Mouse (Mus musculus): ENCODE measurements around the gene Ppfia1. TPM values are rescaled to one million over a fixed set of nuclear protein-coding genes. Genes with fewer than 3 reads are reported as not detected.

The Ppfia1 gene
- polyA plus RNA-seq, 1 experiment from 2014 or later, result 12.8 TPM

DNA sequence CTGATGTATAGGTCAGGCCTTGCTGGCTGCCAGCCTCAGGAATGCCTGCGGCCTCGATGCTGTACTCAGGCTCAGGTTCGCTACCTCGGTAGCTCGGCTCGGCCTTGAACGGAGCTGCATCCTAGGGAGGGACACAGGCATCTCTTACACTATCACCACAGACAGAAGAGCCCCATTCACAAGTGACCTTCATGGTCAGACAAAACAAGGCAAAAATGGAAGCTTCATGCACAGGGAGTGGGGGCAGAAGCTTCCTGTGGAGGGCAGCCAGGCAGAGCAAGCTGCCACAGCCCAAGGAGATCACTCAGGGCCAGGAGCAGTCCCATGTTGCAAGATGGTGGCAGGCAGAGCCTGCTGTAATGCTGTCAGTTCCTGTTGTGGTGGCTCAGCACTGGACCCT, 114.7 kb downstream of the Ppfia1 start:
- H3K9me3 ChIP-seq (ENCODE audit: control insufficient read depth, low read length), result no peaks in the 10 kb centered on the region
- H3K36me3 ChIP-seq (ENCODE audit: control insufficient read depth, insufficient read depth, low read length), result peaks cover 49% of the 10 kb centered on the region
- no peak overlapping the region for H3K4me3 ChIP-seq (ENCODE audit: low read length)
- WGBS, result 96% methylated on average over 7 of the region's 7 CpGs
- H3K27ac ChIP-seq (ENCODE audit: low read depth, low read length), result no peak overlapping the region
- no peak overlapping the region for H3K4me2 ChIP-seq (ENCODE audit: low read length)
- no peak for ATAC-seq
- H3K9ac ChIP-seq (ENCODE audit: low read depth, low read length), result no peak overlapping the region
- H3K4me1 ChIP-seq (ENCODE audit: control insufficient read depth, insufficient read depth, low read depth, low read length), result no peaks in the 10 kb centered on the region
- H3K27me3 ChIP-seq (replicated peaks; ENCODE audit: control insufficient read depth, insufficient read depth, low read length), result no peaks in the 10 kb centered on the region

DNA sequence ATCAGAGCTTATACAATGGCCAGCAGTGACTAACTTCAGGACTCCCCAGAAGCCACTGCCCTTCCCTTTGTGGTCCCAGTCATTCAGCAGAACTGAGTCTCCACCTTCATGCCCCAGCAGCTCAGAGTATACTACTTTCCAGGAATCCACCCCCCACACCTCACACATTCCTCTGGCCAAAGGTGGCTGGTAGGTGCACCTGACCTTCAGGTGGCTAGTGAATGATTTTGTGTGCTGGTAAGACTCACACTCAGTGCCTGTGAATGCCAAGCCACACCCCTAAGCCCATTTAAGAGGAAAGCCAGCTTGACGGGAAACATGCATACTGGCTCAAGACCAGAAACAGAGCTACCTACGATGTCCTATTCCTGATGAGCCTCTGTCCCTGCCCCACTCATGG, 120.6 kb downstream of the Ppfia1 start:
- no peaks in the 10 kb centered on the region for H3K27me3 ChIP-seq (replicated peaks; ENCODE audit: control insufficient read depth, insufficient read depth, low read length)
- no peaks in the 10 kb centered on the region for H3K4me1 ChIP-seq (ENCODE audit: control insufficient read depth, insufficient read depth, low read depth, low read length)
- H3K9ac ChIP-seq (ENCODE audit: low read depth, low read length), result no peak overlapping the region
- peaks cover 19% of the 10 kb centered on the region for H3K36me3 ChIP-seq (ENCODE audit: control insufficient read depth, insufficient read depth, low read length)
- H3K4me2 ChIP-seq (ENCODE audit: low read length), result no peak overlapping the region
- no peak overlapping the region for H3K4me3 ChIP-seq (ENCODE audit: low read length)
- H3K27ac ChIP-seq (ENCODE audit: low read depth, low read length), result no peak overlapping the region
- 74% methylated on average over 2 of the region's 2 CpGs for WGBS
- ATAC-seq, result no peak
- H3K9me3 ChIP-seq (ENCODE audit: control insufficient read depth, low read length), result no peaks in the 10 kb centered on the region

- no peak overlapping the region for H3K4me2 ChIP-seq (ENCODE audit: low read length)
- no peak overlapping the region for H3K9ac ChIP-seq (ENCODE audit: low read depth, low read length)
- WGBS, result 85% methylated on average over 3 of the region's 3 CpGs
- no peaks in the 10 kb centered on the region; the same call in 1 of the 2 replicates for H3K27me3 ChIP-seq (replicated peaks; ENCODE audit: control insufficient read depth, insufficient read depth, low read length)
- no peak overlapping the region for H3K4me3 ChIP-seq (ENCODE audit: low read length)
- H3K27ac ChIP-seq (ENCODE audit: low read depth, low read length), result no peak overlapping the region
- H3K9me3 ChIP-seq (ENCODE audit: control insufficient read depth, low read length), result no peaks in the 10 kb centered on the region
- H3K36me3 ChIP-seq (ENCODE audit: control insufficient read depth, insufficient read depth, low read length), result no peaks in the 10 kb centered on the region
- ATAC-seq, result no peak
- H3K4me1 ChIP-seq (ENCODE audit: control insufficient read depth, insufficient read depth, low read depth, low read length), result peaks cover 5% of the 10 kb centered on the region; the same call in 1 of the 2 replicates
Measured at GRCm38 (mm10) chr7:144427460-144427859, 126.1 kb downstream of the Ppfia1 start.

Other genes starting within 250 kb of the Ppfia1 start
- gene Cttn, start 82.7 kb downstream of the Ppfia1 start, polyA plus RNA-seq (2015; fragmentation: Nextera tagmentation; extraction: Ambion mirVana), result 181 and 192 TPM in 2 replicates
- 4.7 and 5.9 TPM in 2 replicates for gene Fadd, start 28.7 kb upstream of the Ppfia1 start, polyA plus RNA-seq (2015; fragmentation: Nextera tagmentation; extraction: Ambion mirVana)
- 5.2 and 5.7 TPM in 2 replicates for gene Ano1, start 198.2 kb upstream of the Ppfia1 start, polyA plus RNA-seq (2015; fragmentation: Nextera tagmentation; extraction: Ambion mirVana)